Mouse (Mus musculus): ENCODE results near the gene Tmem30a.

DNA sequence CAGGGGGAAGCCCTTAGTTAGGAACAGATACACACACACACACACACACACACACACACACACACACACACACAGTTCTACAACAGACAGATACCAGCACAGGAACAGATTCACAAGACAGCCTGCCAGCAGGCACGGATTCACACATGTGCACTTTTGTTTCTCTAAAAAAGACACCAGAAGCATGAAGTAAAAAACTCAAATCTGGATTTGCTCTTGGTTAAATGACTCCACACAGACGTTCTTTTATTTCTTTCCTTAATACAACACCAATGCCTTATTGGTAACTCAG, 7.6 kb downstream of the Tmem30a start:
- no peak for TF ChIP-seq CTCF (IDR thresholded peaks at IDR 0.05; ENCODE audit: low read depth, low read length)
- no peak for TF ChIP-seq POLR2A (IDR thresholded peaks at IDR 0.05; ENCODE audit: borderline replicate concordance, low read depth, low read length)
